Mouse (Mus musculus) lung, adult 2 months (tissue): ENCODE results near the gene Efr3b. TPM values are rescaled to one million over a fixed set of nuclear protein-coding genes. Genes with fewer than 3 reads are reported as not detected.

Source experiments
- DNase-seq: peaks from one replicate; pipeline ENCODE4 v3.0.0; 2022
- H3K4me1 ChIP-seq: fragments of 200-500 bp; 2 replicates; pipeline ENCODE4 v1.6.1; 2011; ENCODE audit warnings: low read length; ENCODE audit not compliant: control insufficient read depth, insufficient read depth
- H3K4me3 ChIP-seq: fragments of 200-500 bp; replicated peaks from 2 replicates; pipeline ENCODE3; 2011; ENCODE audit warnings: low read depth, mild to moderate bottlenecking, control low read depth, low read length; ENCODE audit errors: extremely low read depth
- CTCF ChIP-seq: fragments of 200-500 bp; IDR thresholded peaks from 2 replicates; pipeline ENCODE4 v1.5.1; 2011; ENCODE audit warnings: mild to moderate bottlenecking, low read length, control low read depth; ENCODE audit not compliant: insufficient read depth
- POLR2A ChIP-seq: fragments of 200-500 bp; IDR thresholded peaks from 2 replicates; pipeline ENCODE4 v1.6.1; 2011; ENCODE audit warnings: low read depth, mild to moderate bottlenecking, control low read depth, low read length, borderline replicate concordance; ENCODE audit errors: extremely low read depth
- WGBS: fragments of 180-500 bp; shearing (Covaris S2); methylation state at CpG from one replicate; pipeline ENCODE4 v1.1.7; 2018; 5-methylcytosine and 5-hydroxymethylcytosine counted together
- polyA plus RNA-seq: library from polyadenylated mRNA; depleted of rRNA; stranded (reverse); fragments of >200 nt; gene quantifications from 2 replicates; pipeline ENCODE4 v1.2.3, GENCODE M21; 2012

Gene Efr3b
- polyA plus RNA-seq, 1 experiment = 6.8 TPM

GRCm38 (mm10) chr12:4015741-4016140, 23.0 kb downstream of the Efr3b start:
- no peaks in the 10 kb centered on the region for H3K4me1 ChIP-seq
- TF ChIP-seq CTCF (no peak), POLR2A (no peak)
- DNase-seq = no peak
- WGBS = 65% methylated on average over 4 of the region's 4 CpGs
- no peak overlapping the region for H3K4me3 ChIP-seq

GRCm38 (mm10) chr12:4015255-4015654, 23.5 kb downstream of the Efr3b start:
- Histone ChIP-seq H3K4me1 (no peaks in the 10 kb centered on the region), H3K4me3 (no peak overlapping the region)
- DNase-seq = no peak
- 68% methylated on average over 7 of the region's 7 CpGs for WGBS
- TF ChIP-seq CTCF = no peak
- TF ChIP-seq POLR2A = no peak

GRCm38 (mm10) chr12:4011715-4012114, 27.0 kb downstream of the Efr3b start:
- TF ChIP-seq POLR2A (no peak), CTCF (no peak)
- no peak for DNase-seq
- H3K4me1 ChIP-seq = peaks cover 10% of the 10 kb centered on the region
- H3K4me3 ChIP-seq = no peak overlapping the region
- 88% methylated on average over 5 of the region's 5 CpGs for WGBS

- no peak for DNase-seq
- Histone ChIP-seq H3K4me3 (no peak overlapping the region), H3K4me1 (peaks cover 10% of the 10 kb centered on the region)
- WGBS = 83% methylated on average over 4 of the region's 4 CpGs
- TF ChIP-seq CTCF = no peak
- no peak for TF ChIP-seq POLR2A
Measured at GRCm38 (mm10) chr12:4011301-4011700, 27.4 kb downstream of the Efr3b start.

GRCm38 (mm10) chr12:4008731-4009130, 30.0 kb downstream of the Efr3b start:
- no peak for DNase-seq
- WGBS = 89% methylated on average over 12 of the region's 12 CpGs
- no peak overlapping the region for H3K4me3 ChIP-seq
- peaks cover 10% of the 10 kb centered on the region for H3K4me1 ChIP-seq
- TF ChIP-seq CTCF (no peak), POLR2A (no peak)

- Histone ChIP-seq H3K4me3 (no peak overlapping the region), H3K4me1 (peaks cover 10% of the 10 kb centered on the region)
- no peak for TF ChIP-seq CTCF
- no peak for TF ChIP-seq POLR2A
- WGBS = 30% methylated on average over 4 of the region's 4 CpGs
- no peak for DNase-seq
Measured at GRCm38 (mm10) chr12:4007766-4008165, 30.9 kb downstream of the Efr3b start.

GRCm38 (mm10) chr12:4007181-4007580, 31.5 kb downstream of the Efr3b start:
- no peak for TF ChIP-seq CTCF
- TF ChIP-seq POLR2A = no peak
- DNase-seq = peak; percentile 34
- WGBS = 29% methylated on average over 4 of the region's 4 CpGs
- peaks cover 10% of the 10 kb centered on the region for H3K4me1 ChIP-seq
- no peak overlapping the region for H3K4me3 ChIP-seq

- 77% methylated on average over 7 of the region's 7 CpGs for WGBS
- no peak overlapping the region for H3K4me3 ChIP-seq
- no peak for DNase-seq
- H3K4me1 ChIP-seq = peaks cover 10% of the 10 kb centered on the region
- no peak for TF ChIP-seq POLR2A
- TF ChIP-seq CTCF = no peak
Measured at GRCm38 (mm10) chr12:4006079-4006478, 32.6 kb downstream of the Efr3b start.

- TF ChIP-seq CTCF (no peak), POLR2A (no peak)
- WGBS = 29% methylated on average over 6 of the region's 6 CpGs
- peaks cover 10% of the 10 kb centered on the region for H3K4me1 ChIP-seq
- H3K4me3 ChIP-seq = no peak overlapping the region
- no peak for DNase-seq
Measured at GRCm38 (mm10) chr12:4004648-4005047, 34.1 kb downstream of the Efr3b start.

GRCm38 (mm10) chr12:4000406-4000805, 38.3 kb downstream of the Efr3b start:
- WGBS = 92% methylated on average over 5 of the region's 5 CpGs
- DNase-seq = no peak

More at GRCm38 (mm10) chr12:4000406-4000805, 38.3 kb downstream of the Efr3b start:
- TF ChIP-seq CTCF (no peak), POLR2A (no peak)
- H3K4me3 ChIP-seq = no peak overlapping the region
- no peaks in the 10 kb centered on the region for H3K4me1 ChIP-seq
